Mouse (Mus musculus) heart, embryonic 10.5 days (tissue): ENCODE results near the gene Zdhhc20. TPM values are rescaled to one million over a fixed set of nuclear protein-coding genes. Genes with fewer than 3 reads are reported as not detected.
A peak's percentile ranks its signal among the peaks of the same experiment; 100 is the strongest.
"Not testable (repeated sequence)": the region's sequence is repeated elsewhere in the genome, so short reads cannot be mapped to it uniquely, and the experiment has no call there.

Experiments used
- DNase-seq: peaks from one replicate; pipeline ENCODE4 v3.0.0-alpha.2; 2017; ENCODE audit warnings: low spot score
- H3K27ac ChIP-seq: fragments of 300-500 bp; sonication (generic); 2 replicates; pipeline ENCODE4 v1.5.1; 2016; ENCODE audit warnings: mild to moderate bottlenecking
- H3K27me3 ChIP-seq: fragments of 300-500 bp; sonication (generic); 2 replicates; pipeline ENCODE4 v1.6.1; 2016; ENCODE audit warnings: mild to moderate bottlenecking; ENCODE audit not compliant: poor library complexity, insufficient read depth, severe bottlenecking
- H3K36me3 ChIP-seq: fragments of 300-500 bp; sonication (generic); 2 replicates; pipeline ENCODE4 v1.6.1; 2016; ENCODE audit warnings: mild to moderate bottlenecking, moderate library complexity
- H3K4me1 ChIP-seq: fragments of 300-500 bp; sonication (generic); 2 replicates; pipeline ENCODE4 v1.6.1; 2016; ENCODE audit warnings: mild to moderate bottlenecking
- H3K4me3 ChIP-seq: fragments of 300-500 bp; sonication (generic); 2 replicates; pipeline ENCODE4 v1.5.1; 2016; ENCODE audit warnings: mild to moderate bottlenecking, moderate library complexity
- H3K9me3 ChIP-seq: fragments of 300-500 bp; sonication (generic); 2 replicates; pipeline ENCODE4 v1.6.1; 2016; ENCODE audit warnings: mild to moderate bottlenecking, moderate library complexity
- WGBS: fragments of 180-500 bp; shearing (Covaris S2); methylation state at CpG from one replicate; pipeline ENCODE4 v1.1.7; 2016; 5-methylcytosine and 5-hydroxymethylcytosine counted together
- polyA plus RNA-seq: library from polyadenylated mRNA; unstranded; fragments of >200 nt; fragmentation: Nextera tagmentation; extraction: Ambion mirVana; gene quantifications from 2 replicates; pipeline ENCODE4 v1.2.1, GENCODE M21; 2016

Gene Zdhhc20
- polyA plus RNA-seq, 1 experiment from 2014 or later: 52.1 TPM

DNA sequence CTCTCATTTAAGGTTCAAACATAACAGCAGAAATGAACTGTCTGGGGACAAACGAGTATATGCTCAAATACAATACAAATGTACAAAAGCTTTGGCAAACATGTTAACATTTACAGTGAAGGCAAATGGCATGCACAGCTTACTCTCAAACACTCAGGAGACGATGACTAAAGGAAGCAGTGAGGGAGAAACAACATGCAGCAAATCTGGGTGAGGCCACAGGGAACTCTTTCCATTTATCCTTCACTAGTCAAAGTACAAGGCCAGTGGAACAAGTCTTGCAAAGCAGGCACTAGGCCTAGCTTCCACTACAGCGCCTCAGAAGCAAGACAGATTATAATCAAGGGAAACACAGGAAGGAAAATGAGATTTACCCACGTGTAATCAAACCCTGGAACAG is 7.4 kb downstream of the Zdhhc20 start:
- no peak overlapping the region for H3K4me3 ChIP-seq
- H3K36me3 ChIP-seq: no peaks in the 10 kb centered on the region
- H3K4me1 ChIP-seq: peaks cover 17% of the 10 kb centered on the region
- DNase-seq: no peak
- H3K27ac ChIP-seq: no peak overlapping the region
- no peaks in the 10 kb centered on the region for H3K9me3 ChIP-seq
- no peaks in the 10 kb centered on the region for H3K27me3 ChIP-seq
- 65% methylated on average over 4 of the region's 4 CpGs for WGBS

DNA sequence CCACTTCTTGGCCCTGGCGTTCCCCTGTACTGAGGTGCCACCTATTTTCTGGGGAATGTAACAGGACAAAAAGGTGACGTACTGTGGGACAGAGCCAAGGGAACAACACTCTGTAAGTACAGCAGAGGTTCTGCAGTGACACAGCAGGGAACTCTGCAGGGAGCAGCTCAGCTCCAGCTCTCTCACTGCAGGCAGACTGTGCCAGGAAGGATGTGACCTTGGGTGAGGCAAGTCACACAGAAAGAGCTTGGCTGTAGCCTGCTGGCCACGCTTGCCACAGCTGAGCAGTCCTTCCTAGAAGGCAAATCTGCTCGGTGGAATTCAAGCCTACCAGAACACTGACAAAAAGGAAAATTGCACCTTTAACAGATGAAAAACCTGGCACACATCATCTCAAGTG is 8.3 kb downstream of the Zdhhc20 start:
- no peak for DNase-seq
- Histone ChIP-seq H3K27me3 (no peaks in the 10 kb centered on the region), H3K4me1 (peaks cover 15% of the 10 kb centered on the region), H3K9me3 (no peaks in the 10 kb centered on the region), H3K4me3 (peak overlapping the region; percentile 8; the same call in 1 of the 2 replicates), H3K36me3 (no peaks in the 10 kb centered on the region), H3K27ac (peak overlapping the region; percentile 69)
- WGBS: 31% methylated on average over 4 of the region's 4 CpGs

DNA sequence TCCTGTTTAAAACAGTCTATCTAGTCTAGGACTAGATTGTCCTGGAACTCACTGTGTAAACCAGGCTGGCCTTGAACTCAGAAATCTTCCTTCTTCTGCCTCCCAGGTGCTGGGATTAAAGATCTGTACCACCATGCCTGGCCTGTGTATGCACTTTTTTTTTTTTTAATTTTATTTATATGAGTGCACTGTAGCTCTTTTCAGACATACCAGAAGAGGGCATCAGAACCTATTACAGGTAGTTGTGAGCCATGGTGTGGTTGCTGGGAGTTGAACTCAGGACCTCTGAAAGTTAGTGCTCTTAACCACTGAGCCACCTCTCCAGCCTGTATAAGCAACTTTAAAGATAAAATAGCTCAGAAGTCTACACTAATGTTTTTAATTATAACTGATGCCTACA is 9.0 kb downstream of the Zdhhc20 start:
- no peaks in the 10 kb centered on the region for H3K36me3 ChIP-seq
- no peaks in the 10 kb centered on the region for H3K9me3 ChIP-seq
- peaks cover 15% of the 10 kb centered on the region for H3K4me1 ChIP-seq
- no peak for DNase-seq
- H3K4me3 ChIP-seq: no peak overlapping the region
- H3K27me3 ChIP-seq: no peaks in the 10 kb centered on the region
- no peak overlapping the region for H3K27ac ChIP-seq

- no peak for DNase-seq
- Histone ChIP-seq H3K27ac (no peak overlapping the region), H3K4me3 (no peak overlapping the region), H3K36me3 (peaks cover 8% of the 10 kb centered on the region), H3K27me3 (no peaks in the 10 kb centered on the region), H3K4me1 (peaks cover 15% of the 10 kb centered on the region), H3K9me3 (no peaks in the 10 kb centered on the region)
- WGBS: 88% methylated on average over 9 of the region's 9 CpGs
Observed at GRCm38 (mm10) chr14:57877921-57878320, 12.2 kb downstream of the Zdhhc20 start.

DNA sequence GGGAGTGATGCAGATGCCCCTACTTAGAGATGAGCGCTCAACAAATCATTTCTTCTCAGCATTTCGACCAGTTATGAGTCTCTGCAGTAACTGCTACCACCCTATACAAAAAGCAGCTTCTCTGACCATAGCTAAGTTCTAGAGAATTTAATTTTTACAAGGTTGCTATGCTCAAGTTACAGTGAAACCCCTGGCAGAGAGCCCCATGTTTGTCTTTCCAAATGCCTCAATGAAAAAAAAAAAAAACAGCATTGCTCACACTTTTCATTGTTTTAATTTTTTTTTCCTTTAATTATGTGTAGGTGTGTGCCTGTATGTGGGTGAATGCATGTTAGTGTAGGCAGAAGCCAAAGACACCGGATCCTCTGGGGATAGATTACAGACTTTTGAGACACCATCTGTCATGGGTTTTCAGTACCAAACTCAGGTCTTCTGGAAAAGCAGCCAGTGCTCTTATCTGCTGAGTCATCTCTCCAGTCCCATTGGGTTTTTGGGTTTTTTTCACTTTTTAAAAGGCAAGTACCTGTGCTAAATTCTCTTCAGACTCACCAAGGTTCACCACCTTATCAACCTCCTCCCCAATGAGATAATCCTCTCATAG is 23.3 kb downstream of the Zdhhc20 start:
- Histone ChIP-seq H3K27me3 (no peaks in the 10 kb centered on the region), H3K4me1 (no peaks in the 10 kb centered on the region), H3K9me3 (no peaks in the 10 kb centered on the region), H3K27ac (no peak overlapping the region), H3K36me3 (peaks cover 48% of the 10 kb centered on the region), H3K4me3 (no peak overlapping the region)
- WGBS: 95% methylated on average over 3 of the region's 3 CpGs
- no peak for DNase-seq

DNA sequence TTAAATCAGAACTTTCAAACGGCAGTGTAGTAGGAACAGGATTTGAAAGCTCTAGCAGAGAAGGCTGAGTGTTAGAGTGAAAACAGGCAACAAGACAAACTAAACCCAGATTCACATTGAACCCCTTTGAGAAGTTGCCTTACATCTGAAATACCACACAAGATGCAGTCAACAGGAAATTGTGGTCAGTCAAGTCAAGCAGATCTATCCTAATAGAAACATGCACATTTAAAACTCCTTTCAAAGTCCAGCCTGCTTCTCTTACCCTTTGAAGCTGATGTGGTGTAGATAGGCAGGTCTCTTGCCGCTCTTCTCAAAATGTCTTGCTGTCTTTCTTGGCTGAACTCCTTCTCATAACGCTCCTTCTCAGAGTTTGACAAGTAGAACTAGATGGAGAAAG is 24.8 kb downstream of the Zdhhc20 start:
- WGBS: 89% methylated on average over 3 of the region's 3 CpGs
- no peaks in the 10 kb centered on the region for H3K27me3 ChIP-seq
- DNase-seq: no peak
- H3K4me1 ChIP-seq: no peaks in the 10 kb centered on the region
- no peak overlapping the region for H3K4me3 ChIP-seq
- no peak overlapping the region for H3K27ac ChIP-seq
- H3K9me3 ChIP-seq: no peaks in the 10 kb centered on the region
- peaks cover 55% of the 10 kb centered on the region for H3K36me3 ChIP-seq

GRCm38 (mm10) chr14:57863129-57863528 is 26.9 kb downstream of the Zdhhc20 start:
- peak; percentile 76 for DNase-seq
- Histone ChIP-seq H3K4me3 (no peak overlapping the region), H3K9me3 (no peaks in the 10 kb centered on the region), H3K36me3 (peaks cover 55% of the 10 kb centered on the region), H3K27me3 (no peaks in the 10 kb centered on the region), H3K27ac (no peak overlapping the region), H3K4me1 (no peaks in the 10 kb centered on the region)
- WGBS: 49% methylated on average over 2 of the region's 2 CpGs

GRCm38 (mm10) chr14:57861987-57862412 is 28.1 kb downstream of the Zdhhc20 start:
- H3K27me3 ChIP-seq: no peaks in the 10 kb centered on the region
- no peaks in the 10 kb centered on the region for H3K4me1 ChIP-seq
- H3K36me3 ChIP-seq: peaks cover 57% of the 10 kb centered on the region
- DNase-seq: no peak
- no peak overlapping the region for H3K4me3 ChIP-seq
- 85% methylated on average over 4 of the region's 4 CpGs for WGBS
- H3K9me3 ChIP-seq: no peaks in the 10 kb centered on the region
- no peak overlapping the region for H3K27ac ChIP-seq

DNA sequence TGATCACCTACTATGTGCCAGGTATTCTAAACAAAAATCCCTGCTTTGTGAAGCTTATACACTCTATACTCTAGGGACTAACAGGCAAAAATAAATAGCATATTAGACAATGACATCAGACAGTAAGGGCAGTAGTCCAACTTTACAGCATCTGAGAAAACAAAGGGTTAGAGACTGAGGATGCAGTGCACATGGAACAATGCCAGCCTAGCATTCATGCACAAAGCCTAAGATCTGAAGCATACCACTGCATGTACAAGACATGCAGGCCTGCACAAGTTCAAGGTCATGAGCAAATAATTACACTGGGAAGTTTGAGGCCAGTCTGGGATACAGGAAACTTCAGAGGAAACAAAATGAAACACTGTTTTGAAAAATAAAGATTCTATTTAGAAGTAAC is 30.6 kb downstream of the Zdhhc20 start:
- no peak overlapping the region for H3K27ac ChIP-seq
- no peaks in the 10 kb centered on the region for H3K27me3 ChIP-seq
- no peaks in the 10 kb centered on the region for H3K4me1 ChIP-seq
- no peaks in the 10 kb centered on the region for H3K9me3 ChIP-seq
- H3K4me3 ChIP-seq: no peak overlapping the region
- DNase-seq: no peak
- H3K36me3 ChIP-seq: peaks cover 49% of the 10 kb centered on the region

DNA sequence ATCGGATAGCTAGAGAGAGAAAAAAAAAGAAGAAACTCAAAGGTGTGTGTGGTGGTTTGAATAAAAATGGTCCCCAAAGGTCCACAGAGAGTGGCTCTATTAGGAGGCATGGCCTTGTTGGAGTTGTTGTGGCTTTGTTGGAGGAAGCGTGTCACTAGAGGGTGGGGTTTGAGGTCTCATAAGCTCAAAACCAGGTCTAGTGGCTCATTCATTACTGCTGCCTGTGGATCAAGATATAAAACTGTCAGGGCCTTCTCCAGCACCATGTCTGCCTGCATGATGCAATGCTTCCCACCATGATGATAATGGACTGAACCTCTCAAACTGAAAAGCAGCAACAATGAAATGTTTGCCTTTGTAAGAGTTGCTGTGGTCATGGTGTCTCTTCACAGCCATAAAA is 31.5 kb downstream of the Zdhhc20 start:
- DNase-seq: no peak
- 84% methylated on average over 2 of the region's 2 CpGs for WGBS
- no peaks in the 10 kb centered on the region for H3K4me1 ChIP-seq
- H3K36me3 ChIP-seq: peaks cover 40% of the 10 kb centered on the region
- H3K27me3 ChIP-seq: no peaks in the 10 kb centered on the region
- no peak overlapping the region for H3K4me3 ChIP-seq
- no peak overlapping the region for H3K27ac ChIP-seq
- no peaks in the 10 kb centered on the region for H3K9me3 ChIP-seq

DNA sequence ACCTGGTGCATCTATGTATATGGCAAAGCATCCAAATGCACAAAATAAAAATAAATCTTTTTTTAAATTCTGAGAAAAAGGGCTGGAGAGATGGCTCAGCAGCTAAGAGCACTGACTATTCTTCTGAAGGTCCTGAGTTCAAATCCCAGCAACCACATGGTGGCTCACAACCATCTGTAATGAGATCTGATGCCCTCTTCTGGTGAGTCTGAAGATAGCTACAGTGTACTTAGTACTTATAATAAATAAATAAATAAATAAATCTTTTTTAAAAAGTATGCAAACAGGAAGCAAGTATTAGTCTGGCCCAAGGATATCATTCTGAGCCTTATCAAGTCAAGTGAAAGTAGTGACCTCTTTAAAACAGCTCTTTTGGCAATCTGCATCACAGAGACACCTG is 34.0 kb downstream of the Zdhhc20 start:
- not testable (repeated sequence) for H3K4me3 ChIP-seq, DNase-seq, H3K9me3 ChIP-seq, H3K4me1 ChIP-seq, H3K27me3 ChIP-seq, H3K27ac ChIP-seq
- H3K36me3 ChIP-seq: peaks cover 40% of the 10 kb centered on the region

DNA sequence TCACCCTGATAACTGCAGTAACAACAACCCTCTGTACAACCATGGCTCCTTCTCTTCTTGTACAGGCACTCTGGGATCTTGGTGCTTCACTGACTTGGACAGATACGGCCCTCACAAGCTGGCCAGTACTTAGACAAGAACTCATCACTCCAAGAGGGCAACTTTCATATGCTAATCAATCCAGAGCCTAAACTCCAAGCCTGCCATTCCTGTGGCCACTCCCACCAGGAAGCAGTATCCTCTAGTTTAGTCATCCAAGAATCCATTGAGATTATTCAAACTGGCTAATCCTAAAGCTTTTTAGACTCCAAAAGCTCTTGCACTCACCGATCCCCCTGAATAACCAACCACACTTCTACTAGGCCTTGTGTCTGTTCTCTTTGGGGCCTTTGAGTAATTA is 37.1 kb downstream of the Zdhhc20 start:
- Histone ChIP-seq H3K27ac (no peak overlapping the region), H3K9me3 (no peaks in the 10 kb centered on the region), H3K27me3 (no peaks in the 10 kb centered on the region), H3K36me3 (peaks cover 49% of the 10 kb centered on the region; the same call in 1 of the 2 replicates), H3K4me1 (no peaks in the 10 kb centered on the region), H3K4me3 (no peak overlapping the region)
- no peak for DNase-seq
- 90% methylated on average over 2 of the region's 2 CpGs for WGBS

DNA sequence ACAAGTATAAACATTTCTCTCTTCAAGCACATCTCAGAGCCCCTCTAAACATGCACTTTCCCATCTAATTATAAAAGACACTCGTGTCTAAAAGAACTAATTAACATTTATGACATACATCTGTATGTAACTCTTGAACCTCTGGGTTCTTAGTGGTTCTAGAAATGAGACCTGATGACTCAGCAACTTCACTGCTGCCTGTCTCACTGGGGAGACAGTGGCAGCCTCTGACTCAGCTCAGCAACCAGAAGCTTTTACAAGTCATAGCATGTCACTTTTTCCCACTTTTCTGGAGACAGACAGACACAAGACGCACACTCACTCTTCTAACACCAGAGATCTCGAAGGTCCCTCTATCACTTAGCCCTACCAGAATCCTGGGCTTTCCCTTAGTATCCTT is 39.7 kb downstream of the Zdhhc20 start:
- DNase-seq: no peak
- no peaks in the 10 kb centered on the region for H3K4me1 ChIP-seq
- H3K27ac ChIP-seq: no peak overlapping the region
- no peak overlapping the region for H3K4me3 ChIP-seq
- H3K27me3 ChIP-seq: no peaks in the 10 kb centered on the region
- H3K9me3 ChIP-seq: no peaks in the 10 kb centered on the region
- H3K36me3 ChIP-seq: peaks cover 43% of the 10 kb centered on the region
- WGBS: 82% methylated on average over 3 of the region's 3 CpGs

DNA sequence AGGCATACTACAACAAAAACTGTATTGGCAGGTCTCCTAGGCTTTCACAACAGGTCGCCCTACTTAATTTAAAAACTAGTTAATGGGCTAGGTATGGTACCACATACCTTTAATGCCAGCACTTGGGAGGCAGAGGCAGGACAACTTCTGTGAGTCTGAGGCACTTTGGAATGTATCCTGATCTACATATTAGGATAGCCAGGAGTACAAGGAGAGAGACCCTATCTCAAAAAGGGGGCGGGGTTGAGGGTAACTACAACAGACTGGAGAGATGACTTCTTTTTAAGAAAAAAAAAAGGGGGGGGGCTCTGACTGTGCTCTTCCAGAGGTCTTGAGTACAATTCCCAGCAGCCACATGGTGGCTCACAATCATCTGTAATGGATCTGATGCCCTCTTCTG is 41.4 kb downstream of the Zdhhc20 start:
- Histone ChIP-seq H3K36me3 (peaks cover 56% of the 10 kb centered on the region), H3K4me3 (no peak overlapping the region), H3K27ac (no peak overlapping the region), H3K4me1 (no peaks in the 10 kb centered on the region), H3K27me3 (no peaks in the 10 kb centered on the region), H3K9me3 (no peaks in the 10 kb centered on the region)
- WGBS: 93% methylated on average over 2 of the region's 2 CpGs
- no peak for DNase-seq
